Mouse (Mus musculus) kidney, embryonic 16.5 days (tissue): ENCODE results near the gene C1galt1c1. TPM values are rescaled to one million over a fixed set of nuclear protein-coding genes. Genes with fewer than 3 reads are reported as not detected.
A peak's percentile ranks its signal among the peaks of the same experiment; 100 is the strongest.

Experiments
- ATAC-seq: fragments of 200-750 bp; cut with Nextera tagmentation; 2 replicates; pipeline ENCODE4 v1.8.0; 2017; ENCODE audit warnings: moderate TSS enrichment; ENCODE audit not compliant: low FRiP score, low TSS enrichment
- H3K27ac ChIP-seq: fragments of 300-500 bp; sonication (generic); 2 replicates; pipeline ENCODE4 v1.5.1; 2014; ENCODE audit warnings: low read length
- H3K27me3 ChIP-seq: fragments of 300-500 bp; sonication (generic); 2 replicates; pipeline ENCODE4 v1.6.1; 2014; ENCODE audit warnings: low read length, control low read depth, mixed read lengths; ENCODE audit not compliant: insufficient read depth
- H3K36me3 ChIP-seq: fragments of 300-500 bp; sonication (generic); 2 replicates; pipeline ENCODE4 v1.6.1; 2014; ENCODE audit warnings: low read length, control low read depth, mixed read lengths; ENCODE audit not compliant: insufficient read depth
- H3K4me1 ChIP-seq: fragments of 300-500 bp; sonication (generic); 2 replicates; pipeline ENCODE4 v1.6.1; 2014; ENCODE audit warnings: low read length, control low read depth, mixed read lengths; ENCODE audit not compliant: insufficient read depth
- H3K4me2 ChIP-seq: fragments of 300-500 bp; sonication (generic); replicated peaks from 2 replicates; pipeline ENCODE4 v1.6.1; 2014; ENCODE audit warnings: low read depth, low read length
- H3K4me3 ChIP-seq: fragments of 300-500 bp; sonication (generic); 2 replicates; pipeline ENCODE4 v1.5.1; 2014; ENCODE audit warnings: mild to moderate bottlenecking, low read length
- H3K9ac ChIP-seq: fragments of 300-500 bp; sonication (generic); replicated peaks from 2 replicates; pipeline ENCODE4 v1.6.1; 2014; ENCODE audit warnings: low read length
- H3K9me3 ChIP-seq: fragments of 300-500 bp; sonication (generic); 2 replicates; pipeline ENCODE4 v1.6.1; 2016; ENCODE audit warnings: low read length, control low read depth
- WGBS: fragments of 180-500 bp; shearing (Covaris S2); extraction: QIAGEN DNeasy Blood & Tissue Kit; methylation state at CpG from one replicate; pipeline ENCODE4 v1.1.7; 2014; 5-methylcytosine and 5-hydroxymethylcytosine counted together
- polyA plus RNA-seq: library from polyadenylated mRNA; unstranded; fragments of >200 nt; fragmentation: Nextera tagmentation; extraction: Ambion mirVana; gene quantifications from 2 replicates; pipeline ENCODE4 v1.2.1, GENCODE M21; 2015

C1galt1c1 gene
- polyA plus RNA-seq, 1 experiment from 2014 or later: 36.4 TPM

GRCm38 (mm10) chrX:38641435-38641834 lies 6.5 kb upstream of the C1galt1c1 start:
- H3K4me2 ChIP-seq: no peak overlapping the region
- no peak overlapping the region for H3K9ac ChIP-seq
- H3K9me3 ChIP-seq: no peaks in the 10 kb centered on the region
- H3K4me1 ChIP-seq: no peaks in the 10 kb centered on the region
- WGBS: 29% methylated on average over 4 of the region's 4 CpGs
- H3K36me3 ChIP-seq: no peaks in the 10 kb centered on the region
- H3K4me3 ChIP-seq: no peak overlapping the region
- H3K27ac ChIP-seq: no peak overlapping the region
- H3K27me3 ChIP-seq: no peaks in the 10 kb centered on the region
- no peak for ATAC-seq

GRCm38 (mm10) chrX:38635638-38635931 lies 698 bp upstream of the C1galt1c1 start:
- Histone ChIP-seq H3K9me3 (no peaks in the 10 kb centered on the region), H3K4me1 (peaks cover 7% of the 10 kb centered on the region; the same call in 1 of the 2 replicates), H3K36me3 (no peaks in the 10 kb centered on the region), H3K4me3 (peak overlapping the region; percentile 60), H3K9ac (peak overlapping the region; percentile 54; the same call in 1 of the 2 replicates), H3K4me2 (peak overlapping the region; percentile 51), H3K27ac (peak overlapping the region; percentile 31; the same call in 1 of the 2 replicates), H3K27me3 (no peaks in the 10 kb centered on the region)
- ATAC-seq: peak; percentile 1; the same call in 1 of the 2 replicates

- Histone ChIP-seq H3K4me3 (peak overlapping the region; percentile 59), H3K9me3 (no peaks in the 10 kb centered on the region), H3K27me3 (no peaks in the 10 kb centered on the region), H3K4me2 (peak overlapping the region; percentile 60), H3K9ac (peak overlapping the region; percentile 66), H3K4me1 (no peaks in the 10 kb centered on the region), H3K36me3 (0 out of 2 replicates have a peak, but pooled peaks cover 2% of the 10 kb centered on the region), H3K27ac (peak overlapping the region; percentile 88)
- peak; percentile 68 for ATAC-seq
- WGBS: 22% methylated on average over 3 of the region's 3 CpGs
Measured at GRCm38 (mm10) chrX:38600995-38601369, 33.9 kb downstream of the C1galt1c1 start.

GRCm38 (mm10) chrX:38600177-38600994 lies 34.5 kb downstream of the C1galt1c1 start, which contains the start of gene Mcts1:
TSS of gene Mcts1 (plus strand) at chrX:38600578.
- peak; percentile 86 for ATAC-seq
- Histone ChIP-seq H3K27me3 (no peaks in the 10 kb centered on the region), H3K9ac (peak within 1 kb of the TSS; percentile 66), H3K4me1 (no peaks in the 10 kb centered on the region), H3K36me3 (no peaks in the 10 kb centered on the region), H3K9me3 (no peaks in the 10 kb centered on the region), H3K4me2 (peak within 1 kb of the TSS; percentile 60), H3K4me3 (peak within 1 kb of the TSS; percentile 59), H3K27ac (peak within 1 kb of the TSS; percentile 88)
- 21% methylated on average over 26 of the region's 26 CpGs for WGBS

GRCm38 (mm10) chrX:38593180-38593889 lies 41.6 kb downstream of the C1galt1c1 start:
- no peaks in the 10 kb centered on the region for H3K9me3 ChIP-seq
- H3K4me2 ChIP-seq: no peak overlapping the region
- no peaks in the 10 kb centered on the region for H3K27me3 ChIP-seq
- H3K36me3 ChIP-seq: no peaks in the 10 kb centered on the region
- WGBS: 52% methylated on average over 5 of the region's 5 CpGs
- H3K4me3 ChIP-seq: no peak overlapping the region
- H3K9ac ChIP-seq: no peak overlapping the region
- no peaks in the 10 kb centered on the region; the same call in 1 of the 2 replicates for H3K4me1 ChIP-seq
- ATAC-seq: no peak
- 0 out of 2 replicates have a peak overlapping the region, but pooled peaks have one; percentile 46 for H3K27ac ChIP-seq

- Histone ChIP-seq H3K9me3 (no peaks in the 10 kb centered on the region), H3K4me1 (no peaks in the 10 kb centered on the region; the same call in 1 of the 2 replicates), H3K4me2 (no peak overlapping the region), H3K36me3 (no peaks in the 10 kb centered on the region), H3K27ac (no peak overlapping the region), H3K27me3 (no peaks in the 10 kb centered on the region), H3K9ac (no peak overlapping the region), H3K4me3 (no peak overlapping the region)
- no peak for ATAC-seq
- 91% methylated on average over 3 of the region's 3 CpGs for whole genome bisulfite sequencing
Measured at GRCm38 (mm10) chrX:38591749-38592148, 43.1 kb downstream of the C1galt1c1 start.

GRCm38 (mm10) chrX:38589827-38590226 lies 45.1 kb downstream of the C1galt1c1 start:
- Histone ChIP-seq H3K9me3 (no peaks in the 10 kb centered on the region), H3K4me1 (no peaks in the 10 kb centered on the region; the same call in 1 of the 2 replicates), H3K4me2 (no peak overlapping the region), H3K27me3 (no peaks in the 10 kb centered on the region), H3K27ac (no peak overlapping the region), H3K36me3 (no peaks in the 10 kb centered on the region), H3K4me3 (no peak overlapping the region), H3K9ac (no peak overlapping the region)
- 43% methylated on average over 4 of the region's 4 CpGs for WGBS
- no peak for ATAC-seq

- H3K4me2 ChIP-seq: no peak overlapping the region
- no peak for ATAC-seq
Measured at GRCm38 (mm10) chrX:38583261-38583660, 51.6 kb downstream of the C1galt1c1 start.

GRCm38 (mm10) chrX:38581140-38581539 lies 53.7 kb downstream of the C1galt1c1 start:
- no peak overlapping the region for H3K4me3 ChIP-seq
- no peak overlapping the region for H3K4me2 ChIP-seq
- no peaks in the 10 kb centered on the region for H3K9me3 ChIP-seq
- H3K36me3 ChIP-seq: no peaks in the 10 kb centered on the region
- no peak overlapping the region for H3K9ac ChIP-seq
- no peaks in the 10 kb centered on the region for H3K27me3 ChIP-seq
- 93% methylated on average over 1 of the region's 1 CpGs for WGBS
- no peak overlapping the region for H3K27ac ChIP-seq
- H3K4me1 ChIP-seq: no peaks in the 10 kb centered on the region
- ATAC-seq: no peak

More at GRCm38 (mm10) chrX:38583261-38583660, 51.6 kb downstream of the C1galt1c1 start:
- H3K9me3 ChIP-seq: no peaks in the 10 kb centered on the region
- no peak overlapping the region for H3K27ac ChIP-seq
- H3K4me1 ChIP-seq: no peaks in the 10 kb centered on the region
- H3K36me3 ChIP-seq: no peaks in the 10 kb centered on the region
- no peak overlapping the region for H3K4me3 ChIP-seq
- H3K27me3 ChIP-seq: no peaks in the 10 kb centered on the region
- no peak overlapping the region for H3K9ac ChIP-seq
